Mouse (Mus musculus) CH12.LX (cell line): ENCODE results near the gene Nek11. TPM values are rescaled to one million over a fixed set of nuclear protein-coding genes. Genes with fewer than 3 reads are reported as not detected.

ENCODE experiments used
- DNase-seq: peaks from one replicate; pipeline ENCODE4 v3.0.0-alpha.2; 2013; ENCODE audit errors: extremely low read depth
- H3K27ac ChIP-seq: 2 replicates; pipeline ENCODE4 v1.5.1; 2012; ENCODE audit warnings: low read depth, mild to moderate bottlenecking, control low read depth, moderate library complexity; ENCODE audit not compliant: insufficient read depth
- H3K27me3 ChIP-seq: replicated peaks from 2 replicates; pipeline ENCODE3; 2012; ENCODE audit warnings: inconsistent platforms
- H3K36me3 ChIP-seq, 2 experiments: replicated peaks in 1 of 2; 2 replicates each; pipeline versions ENCODE3 to v1.6.1; 2012; ENCODE audit warnings: inconsistent platforms in 1 of 2, low read length in 1 of 2, mild to moderate bottlenecking in 1 of 2, mixed read lengths in 1 of 2, moderate library complexity in 1 of 2; ENCODE audit not compliant: control insufficient read depth in 1 of 2, insufficient read depth in 1 of 2
- H3K4me1 ChIP-seq, 2 experiments: 2 replicates each; pipeline ENCODE4 v1.6.1; 2012; ENCODE audit warnings: inconsistent platforms in 1 of 2, moderate library complexity in 1 of 2; ENCODE audit not compliant: insufficient read depth in 2 of 2, control insufficient read depth in 1 of 2
- H3K4me2 ChIP-seq: 2 replicates; pipeline ENCODE4 v1.6.1; 2012; ENCODE audit warnings: low read depth, mild to moderate bottlenecking, control low read depth; ENCODE audit not compliant: poor library complexity, insufficient read depth, severe bottlenecking
- H3K4me3 ChIP-seq, 3 experiments: fragments of 150-350 bp in 1 of 3; sonication (generic) in 1 of 3; replicated peaks in 1 of 3; 2 replicates each; pipeline versions ENCODE3 to v1.5.1; 2011 to 2012; ENCODE audit warnings: low read depth in 2 of 3, low read length in 2 of 3, mild to moderate bottlenecking in 2 of 3, moderate library complexity in 2 of 3, control low read depth in 1 of 3, improper control_type of control experiment in 1 of 3, inconsistent platforms in 1 of 3, mixed read lengths in 1 of 3; ENCODE audit not compliant: poor library complexity in 1 of 3
- H3K79me2 ChIP-seq: replicated peaks from 2 replicates; pipeline ENCODE4 v1.6.1; 2012; ENCODE audit warnings: mild to moderate bottlenecking, moderate library complexity; ENCODE audit not compliant: control insufficient read depth, poor library complexity, insufficient read depth, severe bottlenecking; ENCODE audit errors: extremely low read depth
- H3K9ac ChIP-seq: 2 replicates; pipeline ENCODE4 v1.6.1; 2012; ENCODE audit warnings: low read depth, mild to moderate bottlenecking, control low read depth, moderate library complexity; ENCODE audit not compliant: insufficient read depth
- H3K9me3 ChIP-seq: replicated peaks from 2 replicates; pipeline ENCODE3; 2012; ENCODE audit warnings: low read length, inconsistent platforms, mixed read lengths
- CHD1 ChIP-seq: IDR thresholded peaks from 2 replicates; pipeline ENCODE4 v1.6.1; 2012; ENCODE audit warnings: low read depth, low read length, improper control_type of control experiment, inconsistent platforms
- E2F4 ChIP-seq: IDR thresholded peaks from 2 replicates; pipeline ENCODE4 v1.6.1; 2011; ENCODE audit warnings: low read depth, low read length, improper control_type of control experiment; ENCODE audit not compliant: insufficient replicate concordance
- ELF1 ChIP-seq: IDR thresholded peaks from 2 replicates; pipeline ENCODE4 v1.6.1; 2014; ENCODE audit warnings: low read depth, mild to moderate bottlenecking, inconsistent platforms, low read length, improper control_type of control experiment
- ETS1 ChIP-seq: conservative IDR thresholded peaks from 2 replicates; pipeline ENCODE4 v1.6.1; 2012; ENCODE audit warnings: low read depth, mild to moderate bottlenecking, inconsistent platforms, low read length, improper control_type of control experiment, moderate library complexity
- KAT2A ChIP-seq: IDR thresholded peaks from 2 replicates; pipeline ENCODE4 v1.6.1; 2012; ENCODE audit warnings: low read length, improper control_type of control experiment, inconsistent platforms; ENCODE audit not compliant: insufficient replicate concordance
- MAX ChIP-seq: IDR thresholded peaks from 2 replicates; pipeline ENCODE4 v1.6.1; 2011; ENCODE audit warnings: low read length, improper control_type of control experiment
- MAZ ChIP-seq: IDR thresholded peaks from 2 replicates; pipeline ENCODE4 v1.6.1; 2012; ENCODE audit warnings: low read depth, mild to moderate bottlenecking, inconsistent platforms, low read length, improper control_type of control experiment, moderate library complexity
- MYC ChIP-seq: IDR thresholded peaks from 2 replicates; pipeline ENCODE4 v1.6.1; 2011; ENCODE audit warnings: low read depth, mild to moderate bottlenecking, improper control_type of control experiment, low read length
- PAX5 ChIP-seq: IDR thresholded peaks from 2 replicates; pipeline ENCODE4 v1.6.1; 2012; ENCODE audit warnings: low read length, inconsistent platforms, mixed read lengths
- RCOR1 ChIP-seq: conservative IDR thresholded peaks from 2 replicates; pipeline ENCODE4 v1.6.1; 2012; ENCODE audit warnings: low read depth, mild to moderate bottlenecking, inconsistent platforms, low read length, improper control_type of control experiment
- SIN3A ChIP-seq: IDR thresholded peaks from 2 replicates; pipeline ENCODE4 v1.6.1; 2012; ENCODE audit warnings: low read length, improper control_type of control experiment, inconsistent platforms
- SMC3 ChIP-seq: IDR thresholded peaks from 2 replicates; pipeline ENCODE4 v1.6.1; 2011; ENCODE audit warnings: low read depth, low read length, improper control_type of control experiment
- TBP ChIP-seq: conservative IDR thresholded peaks from 2 replicates; pipeline ENCODE4 v1.6.1; 2011; ENCODE audit warnings: low read depth, low read length, improper control_type of control experiment
- TCF12 ChIP-seq: IDR thresholded peaks from 2 replicates; pipeline ENCODE4 v1.6.1; 2014; ENCODE audit warnings: low read depth, mild to moderate bottlenecking, inconsistent platforms, low read length, improper control_type of control experiment
- UBTF ChIP-seq: IDR thresholded peaks from 2 replicates; pipeline ENCODE4 v1.6.1; 2012; ENCODE audit warnings: low read depth, mild to moderate bottlenecking, inconsistent platforms, low read length, improper control_type of control experiment, moderate library complexity
- USF2 ChIP-seq: conservative IDR thresholded peaks from 2 replicates; pipeline ENCODE4 v1.6.1; 2011; ENCODE audit warnings: low read depth, low read length, improper control_type of control experiment
- ZC3H11A ChIP-seq: IDR thresholded peaks from 2 replicates; pipeline ENCODE4 v1.6.1; 2012; ENCODE audit warnings: low read depth, mild to moderate bottlenecking, inconsistent platforms, low read length, improper control_type of control experiment
- ZKSCAN1 ChIP-seq: IDR thresholded peaks from 2 replicates; pipeline ENCODE4 v1.6.1; 2012; ENCODE audit warnings: low read depth, inconsistent platforms, low read length, improper control_type of control experiment, borderline replicate concordance
- dilution Hi-C: fragments of 300-500 bp; cut with MboI; formaldehyde crosslinking; loops from 2 replicates; pipeline ENCODE4 v1.14.3; 2020; ENCODE audit warnings: low sequenced_read_pairs; ENCODE audit not compliant: extremely low pct_unique_long_range_greater_than_20kb, extremely low pct_ligation_motif_present
- in situ Hi-C: fragments of 300-500 bp; cut with MboI; formaldehyde crosslinking; loops from 3 replicates; pipeline ENCODE4 v1.14.3; 2019; ENCODE audit warnings: low sequenced_read_pairs, low pct_ligation_motif_present, low pct_unique_long_range_greater_than_20kb, mixed read lengths
- polyA plus RNA-seq: library from polyadenylated mRNA; unstranded; fragments of >175 nt; gene quantifications from 2 replicates; pipeline ENCODE4 v1.2.1, GENCODE M21; 2012; ENCODE audit warnings: low read depth; ENCODE audit not compliant: insufficient read length
- total RNA-seq, 2 experiments: library from RNA; depleted of rRNA; stranded (reverse); fragments of 300-350 nt in 1 of 2; fragments of >200 nt in 1 of 2; gene quantifications; 2 replicates each; pipeline ENCODE4 v1.2.3; 2012 to 2014

The Nek11 gene
- total and polyA plus RNA-seq, 3 experiments = 0.17 to 0.32 TPM; not detected in 1

GRCm38 (mm10) chr9:105139204-105139603 lies 256.1 kb downstream of the Nek11 start:
- Histone ChIP-seq H3K4me1 (no peaks in the 10 kb centered on the region), H3K9ac (no peak overlapping the region), H3K4me3 (no peak overlapping the region), H3K27ac (no peak overlapping the region), H3K9me3 (no peaks in the 10 kb centered on the region), H3K4me2 (no peak overlapping the region), H3K36me3 (no peaks in the 10 kb centered on the region), H3K27me3 (no peaks in the 10 kb centered on the region)
- in situ Hi-C loops (loop anchor here (25.0 kb wide), 1 partner anchor 248 kb away; the partner anchor contains the start of genes Aste1 and Nek11), dilution Hi-C loops (no loop called here)
- no peak for DNase-seq
- no peak for TF ChIP-seq ZC3H11A
- TF ChIP-seq SMC3 = no peak
- TF ChIP-seq PAX5 = no peak
- TF ChIP-seq TCF12 = no peak
- TF ChIP-seq CHD1 = no peak
- no peak for TF ChIP-seq ETS1
- no peak for TF ChIP-seq MYC
- TF ChIP-seq SIN3A = no peak
- TF ChIP-seq MAZ = no peak
- TF ChIP-seq USF2 = no peak
- no peak for TF ChIP-seq E2F4
- no peak for TF ChIP-seq RCOR1
- no peak for TF ChIP-seq MAX
- no peak for TF ChIP-seq UBTF
- no peak for TF ChIP-seq TBP
- no peak for TF ChIP-seq ZKSCAN1
- TF ChIP-seq, all 38 proteins: peak for 0
- no peaks in the 10 kb centered on the region for H3K79me2 ChIP-seq

GRCm38 (mm10) chr9:105136404-105136803 lies 258.9 kb downstream of the Nek11 start:
- Histone ChIP-seq H3K9me3 (no peaks in the 10 kb centered on the region), H3K79me2 (no peaks in the 10 kb centered on the region), H3K4me3 (no peak overlapping the region), H3K36me3 (no peaks in the 10 kb centered on the region), H3K9ac (no peak overlapping the region), H3K27me3 (no peaks in the 10 kb centered on the region), H3K4me1 (peaks cover 3 to 9% of the 10 kb centered on the region in 2 experiments), H3K4me2 (no peak overlapping the region), H3K27ac (no peak overlapping the region)
- TF ChIP-seq SMC3 = no peak
- 0 out of 2 replicates have a peak, but pooled peaks have one; percentile 15 for TF ChIP-seq ELF1
- TF ChIP-seq KAT2A = no peak
- TF ChIP-seq SIN3A = no peak
- dilution Hi-C loops (no loop called here), in situ Hi-C loops (loop anchor here (25.0 kb wide), 1 partner anchor 251 kb away; the partner anchor contains the start of genes Aste1 and Nek11)
- DNase-seq = no peak
